Mouse (Mus musculus): ENCODE data around the gene Gtf3c3. TPM values are rescaled to one million over a fixed set of nuclear protein-coding genes. Genes with fewer than 3 reads are reported as not detected.

Gene Gtf3c3
- total RNA-seq, 2 experiments from 2014 or later, result 25.9 to 26.3 TPM

Other genes with a start within 250 kb of the Gtf3c3 start
- 10 to 100 TPM; 53.6 to 58.9 TPM for gene Hecw2, start 243.8 kb downstream of the Gtf3c3 start, total RNA-seq (2021)
- not detected for gene Ccdc150, start 188.3 kb downstream of the Gtf3c3 start, total RNA-seq (2021)
- 10 to 100 TPM; 26.3 to 31.0 TPM for gene Pgap1, start 118.7 kb upstream of the Gtf3c3 start, total RNA-seq (2021)